Mouse (Mus musculus) liver, postnatal 0 days (tissue): ENCODE measurements around the gene Mysm1.

Experiments used
- CTCF ChIP-seq: sonication (generic); IDR thresholded peaks from 2 replicates; pipeline ENCODE4 v1.5.1; 2016; ENCODE audit warnings: antibody characterized with exemption, low read depth
- EP300 ChIP-seq: IDR thresholded peaks from 2 replicates; pipeline ENCODE4 v1.6.1; 2016; ENCODE audit warnings: antibody characterized with exemption, low read depth, mild to moderate bottlenecking

DNA sequence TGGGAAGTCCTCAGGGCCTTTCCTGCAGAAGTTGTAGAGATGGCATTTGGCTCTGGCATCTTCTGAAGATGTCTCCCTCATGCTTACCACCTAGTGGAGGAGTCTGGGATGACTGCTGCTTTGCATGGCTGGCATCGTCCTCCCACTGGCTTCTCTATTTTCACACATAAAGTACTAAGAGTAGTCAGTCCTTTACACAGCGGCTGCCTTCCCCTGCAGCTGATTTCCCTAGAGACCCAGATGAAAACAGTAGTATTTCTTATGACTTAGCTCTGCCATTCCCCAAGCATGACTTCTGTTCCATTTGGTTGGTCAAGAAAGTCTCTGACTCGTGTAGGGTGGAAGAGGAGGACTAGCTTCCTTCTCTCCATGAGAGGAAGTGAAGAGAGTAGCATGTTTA, 20.3 kb upstream of the Mysm1 start:
- no peak for TF ChIP-seq EP300
- TF ChIP-seq CTCF = peak; percentile 48
